Mouse (Mus musculus) CD4-positive, CD25-positive, alpha-beta regulatory T cell, adult 4 months (primary cell): ENCODE measurements at regions not wholly inside any gene's neighbourhood (a gene's known extent, or its start where the extent isn't known, plus 50 kb on each side); places are given as distances from the start of the nearest gene placed in this dataset.

Source experiments
- ATAC-seq: one replicate; pipeline ENCODE4 v1.8.0; 2017

- ATAC-seq: no peak
Measured at GRCm38 (mm10) chr7:118042914-118043313, 73.1 kb downstream of the Rps15a start.

GRCm38 (mm10) chr7:118039862-118040261 is 76.1 kb downstream of the Rps15a start:
- peak; percentile 53 for ATAC-seq

- ATAC-seq: no peak
Measured at GRCm38 (mm10) chr7:118037062-118037461, 78.9 kb downstream of the Rps15a start.

GRCm38 (mm10) chr7:118026106-118026526 is 89.9 kb downstream of the Rps15a start:
- no peak for ATAC-seq

- no peak for ATAC-seq
Measured at GRCm38 (mm10) chr7:118004620-118005019, 111.4 kb downstream of the Rps15a start.

- no peak for ATAC-seq
Measured at GRCm38 (mm10) chr7:118001881-118002280, 114.1 kb downstream of the Rps15a start.

GRCm38 (mm10) chr7:118001121-118001520 is 114.9 kb downstream of the Rps15a start:
- ATAC-seq: no peak

GRCm38 (mm10) chr7:117982177-117982576 is 133.8 kb downstream of the Rps15a start:
- peak; percentile 61 for ATAC-seq

- no peak for ATAC-seq
Measured at GRCm38 (mm10) chr7:117971176-117971575, 144.8 kb downstream of the Rps15a start.

GRCm38 (mm10) chr7:117943435-117943834 is 172.6 kb downstream of the Rps15a start:
- ATAC-seq: no peak

GRCm38 (mm10) chr7:117939618-117940017 is 176.4 kb downstream of the Rps15a start:
- no peak for ATAC-seq

GRCm38 (mm10) chr7:117934908-117935307 is 181.1 kb downstream of the Rps15a start:
- no peak for ATAC-seq

GRCm38 (mm10) chr7:117931234-117931895 is 184.6 kb downstream of the Rps15a start:
- ATAC-seq: peak; percentile 61

GRCm38 (mm10) chr7:117930392-117930791 is 185.6 kb downstream of the Rps15a start:
- no peak for ATAC-seq

- no peak for ATAC-seq
Measured at GRCm38 (mm10) chr7:117926396-117926795, 189.6 kb downstream of the Rps15a start.

GRCm38 (mm10) chr7:117922270-117922669 is 193.7 kb downstream of the Rps15a start:
- ATAC-seq: no peak

GRCm38 (mm10) chr7:117918206-117918995 is 197.6 kb downstream of the Rps15a start:
- no peak for ATAC-seq

GRCm38 (mm10) chr7:117916915-117917314 is 199.1 kb downstream of the Rps15a start:
- ATAC-seq: no peak

GRCm38 (mm10) chr7:117912453-117912852 is 203.5 kb downstream of the Rps15a start:
- ATAC-seq: no peak

- no peak for ATAC-seq
Measured at GRCm38 (mm10) chr7:117911062-117911461, 204.9 kb downstream of the Rps15a start.

GRCm38 (mm10) chr7:117896528-117896927 is 219.5 kb downstream of the Rps15a start:
- no peak for ATAC-seq

GRCm38 (mm10) chr7:117887288-117887687 is 228.7 kb downstream of the Rps15a start:
- no peak for ATAC-seq

- peak; percentile 64 for ATAC-seq
Measured at GRCm38 (mm10) chr7:117882803-117883202, 233.2 kb downstream of the Rps15a start.

- no peak for ATAC-seq
Measured at GRCm38 (mm10) chr7:117878903-117879302, 237.1 kb downstream of the Rps15a start.
